Mouse (Mus musculus): ENCODE data around the gene Tspan18. TPM values are rescaled to one million over a fixed set of nuclear protein-coding genes. Genes with fewer than 3 reads are reported as not detected.

Tspan18 gene
- polyA plus RNA-seq, 1 experiment from 2014 or later = 0.07 TPM

DNA sequence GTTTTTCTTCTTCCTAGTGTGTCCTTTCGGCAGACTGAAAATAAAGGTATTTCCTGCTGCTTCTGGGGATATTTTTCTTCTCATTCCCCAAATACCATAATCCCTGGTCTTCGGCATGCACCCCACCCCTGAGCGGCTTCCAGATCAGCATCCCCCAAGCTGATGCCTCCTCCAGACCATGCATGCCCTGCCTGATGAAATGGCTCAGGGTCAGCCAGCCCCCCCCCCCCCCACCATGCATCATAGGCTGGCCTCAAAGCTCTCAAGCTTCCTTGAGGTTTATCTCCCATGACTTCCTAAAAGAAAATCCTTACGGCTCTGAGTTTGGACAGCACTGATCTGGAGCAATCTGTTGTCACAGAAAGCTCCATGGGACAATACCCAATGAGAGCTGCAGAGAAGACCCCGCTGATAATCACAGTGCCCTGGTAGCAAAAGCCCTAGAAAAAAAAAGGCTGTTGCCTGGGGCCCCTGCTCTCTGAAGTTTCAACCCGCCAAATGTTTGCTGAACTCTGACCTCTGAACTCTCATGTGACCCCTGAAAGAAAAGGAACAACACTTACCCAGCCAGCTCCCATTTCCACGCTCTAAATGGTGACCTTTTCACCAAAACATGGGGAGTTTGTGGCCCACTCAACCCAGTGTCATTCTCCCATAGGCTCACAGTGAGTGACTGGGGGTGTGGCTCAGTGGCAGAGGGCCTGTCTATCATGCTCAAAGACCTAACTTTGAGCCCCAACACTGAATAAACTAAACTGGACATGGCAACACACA is 43.8 kb downstream of the Tspan18 start:
- Histone ChIP-seq H3K79me2 (ENCODE audit: inconsistent target) (no peaks in the 10 kb centered on the region), H3K36me3 (ENCODE audit: inconsistent target) (no peaks in the 10 kb centered on the region), H3K4me3 (ENCODE audit: inconsistent target) (no peak overlapping the region), H3K27ac (no peak overlapping the region)
- 94% methylated on average over 7 of the region's 7 CpGs for WGBS (ENCODE audit: missing documents)

- no peak overlapping the region for H3K27ac ChIP-seq
- H3K4me3 ChIP-seq (ENCODE audit: inconsistent target) = no peak overlapping the region
- WGBS (ENCODE audit: missing documents) = 92% methylated on average over 10 of the region's 10 CpGs
- H3K36me3 ChIP-seq (ENCODE audit: inconsistent target) = no peaks in the 10 kb centered on the region
- no peaks in the 10 kb centered on the region for H3K79me2 ChIP-seq (ENCODE audit: inconsistent target)
Measured at GRCm38 (mm10) chr2:93289161-93289560, 45.1 kb downstream of the Tspan18 start.

DNA sequence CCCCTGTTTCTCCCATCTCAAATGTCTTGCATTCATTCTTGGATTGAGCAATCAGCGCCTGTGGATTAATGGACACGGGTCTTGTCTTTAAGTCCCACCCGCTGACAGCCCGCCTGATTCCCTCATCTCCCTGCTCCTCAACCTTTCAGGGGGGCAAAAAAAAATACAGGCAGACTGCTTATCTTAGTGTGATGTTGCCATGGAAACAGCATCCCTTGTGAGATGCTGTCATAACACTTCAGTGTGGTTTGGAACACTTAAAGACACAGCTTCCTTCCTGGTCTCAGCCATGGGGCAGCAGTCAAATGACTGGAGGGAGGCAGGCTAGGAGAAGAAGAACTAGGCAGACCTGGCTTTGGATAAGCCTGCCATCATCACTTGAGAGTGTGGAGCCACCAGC is 47.0 kb downstream of the Tspan18 start:
- no peak overlapping the region for H3K27ac ChIP-seq
- H3K4me3 ChIP-seq (ENCODE audit: inconsistent target) = no peak overlapping the region
- WGBS (ENCODE audit: missing documents) = 50% methylated on average over 4 of the region's 4 CpGs
- H3K36me3 ChIP-seq (ENCODE audit: inconsistent target) = no peaks in the 10 kb centered on the region
- H3K79me2 ChIP-seq (ENCODE audit: inconsistent target) = no peaks in the 10 kb centered on the region

DNA sequence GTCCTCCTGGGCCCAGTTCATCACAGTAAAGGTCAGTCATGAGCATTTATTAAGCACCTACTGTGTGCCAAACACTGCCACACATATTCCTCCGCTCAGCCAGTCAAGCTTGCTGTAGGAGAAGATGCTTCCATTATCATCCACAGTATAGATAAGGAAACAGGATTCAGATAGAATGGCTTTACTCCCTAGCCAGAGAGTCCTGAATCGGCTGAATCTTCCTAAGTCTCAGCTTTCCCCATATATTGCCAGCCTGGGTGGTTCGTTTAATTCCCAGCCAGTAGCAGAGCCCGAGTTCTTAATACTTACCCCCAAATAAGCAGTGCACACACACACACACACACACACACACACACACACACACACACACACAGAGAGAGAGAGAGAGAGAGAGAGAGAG is 47.6 kb downstream of the Tspan18 start:
- Histone ChIP-seq H3K79me2 (ENCODE audit: inconsistent target) (no peaks in the 10 kb centered on the region), H3K4me3 (ENCODE audit: inconsistent target) (no peak overlapping the region), H3K27ac (no peak overlapping the region), H3K36me3 (ENCODE audit: inconsistent target) (no peaks in the 10 kb centered on the region)
- whole genome bisulfite sequencing (ENCODE audit: missing documents) = 86% methylated on average over 2 of the region's 4 CpGs

DNA sequence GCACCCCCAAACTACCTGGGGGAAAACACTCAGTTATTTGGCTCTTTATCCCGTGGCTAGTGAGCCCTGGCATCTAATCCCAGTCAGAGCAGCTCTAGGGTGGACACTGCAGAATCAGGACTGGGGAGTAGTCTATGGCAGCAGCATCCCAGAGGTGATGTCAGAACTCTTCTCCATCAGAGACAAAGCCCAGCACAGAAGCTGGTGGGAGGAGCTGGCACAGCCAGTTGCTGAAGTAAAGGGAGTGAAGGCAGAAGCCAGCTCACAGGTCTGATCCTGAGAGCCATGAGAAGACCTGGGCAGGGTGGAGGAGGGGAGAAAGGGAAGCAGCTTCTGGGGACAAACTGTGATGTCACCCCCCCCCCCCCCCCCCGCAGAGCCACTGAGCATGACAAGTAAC is 48.0 kb downstream of the Tspan18 start:
- H3K79me2 ChIP-seq (ENCODE audit: inconsistent target) = no peaks in the 10 kb centered on the region
- no peaks in the 10 kb centered on the region for H3K36me3 ChIP-seq (ENCODE audit: inconsistent target)
- no peak overlapping the region for H3K27ac ChIP-seq
- H3K4me3 ChIP-seq (ENCODE audit: inconsistent target) = no peak overlapping the region
- 54% methylated on average over 2 of the region's 2 CpGs for WGBS (ENCODE audit: missing documents)

DNA sequence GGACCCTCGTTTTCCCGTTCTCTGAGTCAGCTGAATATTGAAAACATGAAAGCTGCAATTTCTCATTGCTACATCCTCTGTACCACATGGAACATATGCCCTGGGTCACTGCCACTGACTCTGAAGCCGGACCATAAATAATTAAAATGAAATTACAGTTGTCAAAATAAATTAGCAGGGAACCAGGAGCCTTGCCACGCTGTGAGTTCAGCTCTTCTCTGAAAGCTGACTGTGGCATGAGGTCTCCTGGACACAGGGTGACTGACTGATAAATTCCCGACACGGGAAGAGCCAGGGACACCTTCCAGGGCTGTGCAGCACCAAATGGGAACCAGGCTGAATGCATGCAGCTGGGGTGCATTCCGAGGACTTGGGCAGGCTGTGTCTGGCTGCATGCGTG is 48.5 kb downstream of the Tspan18 start:
- Histone ChIP-seq H3K4me3 (ENCODE audit: inconsistent target) (no peak overlapping the region), H3K79me2 (ENCODE audit: inconsistent target) (no peaks in the 10 kb centered on the region), H3K27ac (no peak overlapping the region), H3K36me3 (ENCODE audit: inconsistent target) (no peaks in the 10 kb centered on the region)
- WGBS (ENCODE audit: missing documents) = 86% methylated on average over 8 of the region's 8 CpGs

GRCm38 (mm10) chr2:93284625-93285024 is 49.7 kb downstream of the Tspan18 start:
- 85% methylated on average over 2 of the region's 2 CpGs for WGBS (ENCODE audit: missing documents)
- Histone ChIP-seq H3K4me3 (ENCODE audit: inconsistent target) (no peak overlapping the region), H3K27ac (no peak overlapping the region), H3K79me2 (ENCODE audit: inconsistent target) (no peaks in the 10 kb centered on the region), H3K36me3 (ENCODE audit: inconsistent target) (no peaks in the 10 kb centered on the region)

DNA sequence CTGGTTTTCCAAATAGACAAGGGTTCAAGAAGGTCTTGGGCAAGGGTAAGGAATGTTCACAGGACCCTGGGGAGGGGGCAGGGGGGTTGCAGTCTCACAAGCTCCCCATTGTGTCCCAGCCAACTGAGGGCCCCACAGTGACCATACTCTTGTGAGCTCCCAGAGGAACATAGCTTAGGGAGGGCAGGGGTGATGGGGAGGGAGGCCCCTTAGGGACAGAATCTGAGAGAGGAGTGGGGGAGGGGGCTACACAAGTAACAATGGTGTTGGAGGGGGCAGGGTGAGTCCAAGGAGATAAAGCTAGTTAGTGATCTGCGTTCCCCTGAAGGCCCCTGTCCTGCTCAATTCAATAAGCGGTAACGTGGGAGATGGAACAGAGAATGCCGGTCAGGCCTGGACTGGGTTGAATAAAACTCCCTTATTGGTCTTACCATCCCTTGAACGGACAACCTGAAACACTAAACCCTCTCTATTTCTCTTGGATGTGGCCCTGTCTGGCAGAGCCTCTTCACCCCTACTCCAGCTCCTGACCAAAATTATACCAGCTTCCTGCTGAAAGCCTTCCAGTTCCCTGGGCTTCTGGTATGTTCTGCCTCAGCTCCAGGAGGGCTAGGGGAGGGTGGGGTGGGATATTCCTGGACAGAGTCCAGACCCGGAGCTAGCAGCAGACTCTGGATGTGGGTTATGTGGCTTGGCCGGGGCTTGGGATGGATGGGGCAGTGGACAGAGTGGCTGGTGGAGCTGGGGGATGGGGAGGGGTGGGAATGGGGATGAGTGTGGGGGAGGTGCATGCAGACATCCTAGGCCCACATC is 50.6 kb downstream of the Tspan18 start:
- Histone ChIP-seq H3K4me3 (ENCODE audit: inconsistent target) (no peak overlapping the region), H3K36me3 (ENCODE audit: inconsistent target) (no peaks in the 10 kb centered on the region), H3K79me2 (ENCODE audit: inconsistent target) (no peaks in the 10 kb centered on the region), H3K27ac (no peak overlapping the region)
- WGBS (ENCODE audit: missing documents) = 97% methylated on average over 7 of the region's 7 CpGs

DNA sequence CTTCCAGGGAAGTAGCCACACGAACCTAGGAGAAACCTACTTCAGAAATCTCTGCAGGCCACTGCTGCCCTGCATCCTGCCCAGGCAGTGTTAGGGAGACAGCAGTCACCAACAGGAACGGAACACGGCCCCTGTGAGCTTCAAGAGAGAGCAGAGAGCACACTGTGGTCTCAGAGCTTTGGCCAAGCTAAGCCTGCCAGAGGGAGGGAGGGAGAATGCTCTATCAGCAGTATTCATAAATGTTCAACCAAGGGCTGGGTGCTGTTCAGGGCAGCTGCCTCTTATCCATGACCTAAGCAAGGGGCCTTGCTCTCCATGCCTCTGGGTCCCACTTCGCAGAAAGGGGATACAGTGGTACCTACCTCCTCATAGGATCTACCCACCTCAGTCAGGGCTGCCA is 51.7 kb downstream of the Tspan18 start:
- H3K79me2 ChIP-seq (ENCODE audit: inconsistent target) = no peaks in the 10 kb centered on the region
- 97% methylated on average over 4 of the region's 4 CpGs for WGBS (ENCODE audit: missing documents)
- H3K4me3 ChIP-seq (ENCODE audit: inconsistent target) = no peak overlapping the region
- H3K36me3 ChIP-seq (ENCODE audit: inconsistent target) = no peaks in the 10 kb centered on the region
- no peak overlapping the region for H3K27ac ChIP-seq

GRCm38 (mm10) chr2:93281466-93281865 is 52.8 kb downstream of the Tspan18 start:
- Histone ChIP-seq H3K79me2 (ENCODE audit: inconsistent target) (no peaks in the 10 kb centered on the region), H3K4me3 (ENCODE audit: inconsistent target) (no peak overlapping the region), H3K36me3 (ENCODE audit: inconsistent target) (no peaks in the 10 kb centered on the region), H3K27ac (no peak overlapping the region)
- 82% methylated on average over 6 of the region's 6 CpGs for WGBS (ENCODE audit: missing documents)

GRCm38 (mm10) chr2:93280117-93280620 is 54.1 kb downstream of the Tspan18 start:
- Histone ChIP-seq H3K4me3 (ENCODE audit: inconsistent target) (no peak overlapping the region), H3K27ac (no peak overlapping the region), H3K79me2 (ENCODE audit: inconsistent target) (no peaks in the 10 kb centered on the region), H3K36me3 (ENCODE audit: inconsistent target) (no peaks in the 10 kb centered on the region)
- WGBS (ENCODE audit: missing documents) = 95% methylated on average over 2 of the region's 2 CpGs

DNA sequence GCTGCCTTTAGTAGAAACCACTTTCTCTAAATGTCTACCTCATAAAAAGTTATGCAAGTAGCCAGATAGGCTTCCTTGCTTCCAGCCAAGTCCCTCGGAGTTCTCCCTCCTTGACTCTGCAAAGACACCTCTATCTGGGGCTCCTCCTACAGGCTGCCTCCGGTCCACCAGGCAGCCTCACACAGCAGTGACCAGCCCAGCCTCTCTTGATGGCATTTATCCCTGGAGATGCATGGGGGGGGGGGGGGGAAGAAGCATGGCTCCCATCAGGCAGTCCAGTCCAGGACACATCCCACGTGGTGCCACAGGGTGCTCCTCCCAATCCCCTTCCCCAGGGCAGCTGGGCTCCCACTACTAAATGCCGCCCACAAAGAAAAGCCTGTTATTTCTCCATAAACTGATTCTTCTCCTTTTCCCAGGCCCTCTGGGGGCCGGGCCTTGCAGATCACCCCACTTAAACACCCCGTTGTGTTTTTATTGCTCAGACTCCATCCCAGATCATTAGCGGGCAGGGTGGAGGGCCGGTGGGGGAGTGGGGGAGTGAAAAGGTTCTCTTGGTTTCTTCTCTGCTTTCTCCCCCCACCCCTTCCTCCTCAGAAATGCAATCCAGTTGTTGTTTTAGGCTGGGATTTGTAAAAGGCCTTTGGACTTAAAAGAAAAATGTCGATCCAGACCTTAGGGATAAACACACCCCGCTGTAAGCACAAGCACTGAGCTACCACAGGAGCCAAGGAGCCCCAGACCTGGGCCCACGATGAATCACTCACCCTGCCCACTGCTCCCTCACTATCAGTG is 55.9 kb downstream of the Tspan18 start:
- no peaks in the 10 kb centered on the region for H3K79me2 ChIP-seq (ENCODE audit: inconsistent target)
- H3K36me3 ChIP-seq (ENCODE audit: inconsistent target) = no peaks in the 10 kb centered on the region
- H3K27ac ChIP-seq = no peak overlapping the region
- WGBS (ENCODE audit: missing documents) = 60% methylated on average over 10 of the region's 11 CpGs
- no peak overlapping the region for H3K4me3 ChIP-seq (ENCODE audit: inconsistent target)

GRCm38 (mm10) chr2:93277486-93277885 is 56.8 kb downstream of the Tspan18 start:
- Histone ChIP-seq H3K36me3 (ENCODE audit: inconsistent target) (no peaks in the 10 kb centered on the region), H3K79me2 (ENCODE audit: inconsistent target) (no peaks in the 10 kb centered on the region), H3K4me3 (ENCODE audit: inconsistent target) (no peak overlapping the region), H3K27ac (no peak overlapping the region)
- 72% methylated on average over 4 of the region's 4 CpGs for WGBS (ENCODE audit: missing documents)

DNA sequence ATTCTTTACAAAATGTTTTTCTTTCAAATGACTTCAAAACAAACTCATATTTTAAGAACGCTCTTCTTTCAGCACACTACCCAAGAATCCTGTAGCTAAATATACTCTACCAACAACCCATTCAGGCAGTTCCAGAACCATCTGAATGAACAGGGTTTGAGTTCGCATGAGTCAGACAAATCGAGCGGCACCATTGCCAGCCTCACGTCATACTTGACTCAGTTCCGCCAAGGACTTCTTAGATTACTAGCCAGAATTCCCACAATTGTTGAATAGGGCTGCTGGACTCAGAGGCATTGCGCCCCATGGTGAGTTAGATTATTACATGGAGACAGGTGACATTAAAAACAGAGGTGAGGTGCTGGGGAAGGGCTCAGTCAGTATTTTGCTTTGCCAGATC is 58.3 kb downstream of the Tspan18 start:
- 94% methylated on average over 7 of the region's 7 CpGs for WGBS (ENCODE audit: missing documents)
- no peaks in the 10 kb centered on the region for H3K36me3 ChIP-seq (ENCODE audit: inconsistent target)
- no peak overlapping the region for H3K27ac ChIP-seq
- no peak overlapping the region for H3K4me3 ChIP-seq (ENCODE audit: inconsistent target)
- no peaks in the 10 kb centered on the region for H3K79me2 ChIP-seq (ENCODE audit: inconsistent target)

Data from macrophage (primary cell).